Mouse (Mus musculus): Measurements from ENCODE around the gene Fga. TPM values are rescaled to one million over a fixed set of nuclear protein-coding genes. Genes with fewer than 3 reads are reported as not detected.

Gene Fga
- polyA plus RNA-seq, 2 experiments: 0.38 TPM; not detected in 1

DNA sequence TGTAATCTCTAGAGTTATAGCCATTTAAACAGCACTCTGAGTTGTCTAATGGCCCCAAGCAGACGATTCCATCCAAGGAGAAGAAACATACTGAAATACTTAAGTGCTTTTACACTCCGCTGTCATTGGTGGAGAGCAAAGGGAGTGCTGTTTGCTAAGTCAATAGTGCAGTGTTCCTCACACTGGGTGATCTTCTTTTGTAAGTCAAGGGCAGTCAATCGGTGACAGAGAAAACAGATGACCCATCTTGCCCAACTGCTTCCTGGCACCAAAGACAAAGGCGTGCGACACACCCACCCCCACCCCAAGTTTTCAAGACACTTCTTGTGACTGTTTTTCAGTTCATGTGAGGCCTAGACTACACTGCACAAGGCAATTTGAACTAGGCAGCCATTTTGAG is 26.2 kb downstream of the Fga start:
- H3K9me3 ChIP-seq (ENCODE audit: control insufficient read depth, low read length): no peaks in the 10 kb centered on the region
- peaks cover 10% of the 10 kb centered on the region for H3K4me1 ChIP-seq (ENCODE audit: control insufficient read depth, insufficient read depth, low read length)
- 90% methylated on average over 5 of the region's 5 CpGs for WGBS
- no peak overlapping the region for H3K27ac ChIP-seq (replicated peaks; ENCODE audit: low read depth, low read length)
- H3K4me2 ChIP-seq (replicated peaks; ENCODE audit: low read depth, low read length, severe bottlenecking): no peak overlapping the region
- H3K9ac ChIP-seq (ENCODE audit: low read depth, low read length, severe bottlenecking): no peak overlapping the region
- ATAC-seq (ENCODE audit: low FRiP score, low read depth) (no peak), DNase-seq (ENCODE audit: low spot score) (no peak)
- H3K4me3 ChIP-seq (replicated peaks; ENCODE audit: low read length): no peak overlapping the region
- H3K27me3 ChIP-seq (ENCODE audit: control insufficient read depth, insufficient read depth, low read length): no peaks in the 10 kb centered on the region
- TF ChIP-seq POLR2A (IDR thresholded peaks at IDR 0.05; ENCODE audit: borderline replicate concordance, extremely low read depth, insufficient read depth, insufficient read length): no peak
- H3K36me3 ChIP-seq (ENCODE audit: control insufficient read depth, insufficient read depth, low read length): peaks cover 2% of the 10 kb centered on the region

DNA sequence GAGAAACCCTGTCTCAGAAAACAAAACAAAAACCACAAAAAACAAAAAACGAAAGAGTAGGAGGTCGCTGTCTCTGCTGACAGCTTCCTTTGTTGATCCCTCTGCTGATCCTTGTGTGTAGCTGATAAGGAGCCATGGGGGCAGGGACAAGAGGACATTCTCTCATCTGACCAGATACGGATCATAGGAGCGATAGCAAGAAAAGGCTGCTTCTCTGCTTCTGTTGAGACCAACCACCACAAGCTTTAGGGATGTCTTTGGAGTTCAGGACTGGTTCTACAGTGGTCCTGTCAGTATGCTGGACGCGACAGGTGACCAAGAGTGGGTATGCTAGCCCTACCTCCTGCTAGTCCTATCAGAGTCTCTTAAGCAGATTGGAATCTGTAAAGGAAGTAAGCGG is 27.2 kb downstream of the Fga start:
- Histone ChIP-seq H3K4me2 (replicated peaks; ENCODE audit: low read depth, low read length, severe bottlenecking) (no peak overlapping the region), H3K4me3 (replicated peaks; ENCODE audit: low read length) (no peak overlapping the region), H3K36me3 (ENCODE audit: control insufficient read depth, insufficient read depth, low read length) (peaks cover 10% of the 10 kb centered on the region), H3K4me1 (ENCODE audit: control insufficient read depth, insufficient read depth, low read length) (peaks cover 10% of the 10 kb centered on the region), H3K9me3 (ENCODE audit: control insufficient read depth, low read length) (no peaks in the 10 kb centered on the region), H3K9ac (ENCODE audit: low read depth, low read length, severe bottlenecking) (no peak overlapping the region), H3K27me3 (ENCODE audit: control insufficient read depth, insufficient read depth, low read length) (no peaks in the 10 kb centered on the region), H3K27ac (replicated peaks; ENCODE audit: low read depth, low read length) (no peak overlapping the region)
- ATAC-seq (ENCODE audit: low FRiP score, low read depth) (no peak), DNase-seq (ENCODE audit: low spot score) (no peak)
- TF ChIP-seq POLR2A (IDR thresholded peaks at IDR 0.05; ENCODE audit: borderline replicate concordance, extremely low read depth, insufficient read depth, insufficient read length): no peak
- WGBS: 88% methylated on average over 7 of the region's 7 CpGs

DNA sequence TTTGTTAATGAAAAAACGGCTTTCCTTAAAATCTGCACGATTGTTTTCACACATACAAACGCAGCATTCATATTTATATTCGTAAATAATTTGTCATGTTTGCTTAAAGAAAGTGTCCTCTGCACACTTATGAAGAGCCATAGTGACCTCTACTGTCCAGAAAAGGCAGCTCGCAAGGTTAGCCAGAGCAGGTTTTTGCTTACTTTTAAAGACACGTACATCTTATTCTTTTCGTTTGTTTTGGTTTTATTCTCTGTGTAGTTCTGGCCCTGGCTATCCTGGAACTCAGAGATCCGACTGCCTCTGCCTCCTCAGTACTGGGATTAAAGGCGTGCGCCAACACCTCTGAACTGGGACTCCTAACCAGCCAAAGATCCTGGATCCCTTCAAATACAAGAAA is 27.9 kb downstream of the Fga start:
- Histone ChIP-seq H3K9me3 (ENCODE audit: control insufficient read depth, low read length) (no peaks in the 10 kb centered on the region), H3K4me3 (replicated peaks; ENCODE audit: low read length) (no peak overlapping the region), H3K27ac (replicated peaks; ENCODE audit: low read depth, low read length) (no peak overlapping the region), H3K36me3 (ENCODE audit: control insufficient read depth, insufficient read depth, low read length) (peaks cover 17% of the 10 kb centered on the region), H3K4me1 (ENCODE audit: control insufficient read depth, insufficient read depth, low read length) (peaks cover 10% of the 10 kb centered on the region), H3K9ac (ENCODE audit: low read depth, low read length, severe bottlenecking) (no peak overlapping the region), H3K27me3 (ENCODE audit: control insufficient read depth, insufficient read depth, low read length) (no peaks in the 10 kb centered on the region), H3K4me2 (replicated peaks; ENCODE audit: low read depth, low read length, severe bottlenecking) (no peak overlapping the region)
- DNase-seq (ENCODE audit: low spot score) (peak; percentile 38), ATAC-seq (ENCODE audit: low FRiP score, low read depth) (no peak)
- TF ChIP-seq POLR2A (IDR thresholded peaks at IDR 0.05; ENCODE audit: borderline replicate concordance, extremely low read depth, insufficient read depth, insufficient read length): no peak
- 29% methylated on average over 10 of the region's 10 CpGs for WGBS

DNA sequence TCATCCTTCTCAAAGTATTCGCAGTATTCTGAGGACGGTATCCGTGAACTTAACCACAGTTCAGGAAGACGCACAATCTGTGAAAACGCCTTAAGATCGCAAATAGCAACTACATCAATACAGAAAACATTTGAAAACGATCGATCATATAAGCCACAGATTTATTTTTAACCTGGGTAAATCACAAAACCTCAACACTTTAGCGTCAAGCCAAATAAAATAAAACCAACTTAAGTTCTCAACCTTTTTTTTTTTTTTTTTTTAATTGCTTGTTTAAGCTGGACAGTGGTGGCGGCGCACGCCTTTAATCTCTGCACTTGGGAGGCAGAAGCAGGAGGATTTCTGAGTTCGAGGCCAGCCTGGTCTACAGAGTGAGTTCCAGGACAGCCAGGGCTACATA is 28.9 kb downstream of the Fga start:
- Histone ChIP-seq H3K4me2 (replicated peaks; ENCODE audit: low read depth, low read length, severe bottlenecking) (peak overlapping the region; percentile 41), H3K36me3 (ENCODE audit: control insufficient read depth, insufficient read depth, low read length) (peaks cover 27% of the 10 kb centered on the region), H3K9ac (ENCODE audit: low read depth, low read length, severe bottlenecking) (no peak overlapping the region), H3K27ac (replicated peaks; ENCODE audit: low read depth, low read length) (no peak overlapping the region), H3K4me1 (ENCODE audit: control insufficient read depth, insufficient read depth, low read length) (peaks cover 10% of the 10 kb centered on the region), H3K9me3 (ENCODE audit: control insufficient read depth, low read length) (no peaks in the 10 kb centered on the region), H3K27me3 (ENCODE audit: control insufficient read depth, insufficient read depth, low read length) (no peaks in the 10 kb centered on the region), H3K4me3 (replicated peaks; ENCODE audit: low read length) (peak overlapping the region; percentile 83)
- no peak for TF ChIP-seq POLR2A (IDR thresholded peaks at IDR 0.05; ENCODE audit: borderline replicate concordance, extremely low read depth, insufficient read depth, insufficient read length)
- no peak for DNase-seq (ENCODE audit: low spot score)
- WGBS: 35% methylated on average over 13 of the region's 13 CpGs
- peak; percentile 31 for ATAC-seq (ENCODE audit: low FRiP score, low read depth)

DNA sequence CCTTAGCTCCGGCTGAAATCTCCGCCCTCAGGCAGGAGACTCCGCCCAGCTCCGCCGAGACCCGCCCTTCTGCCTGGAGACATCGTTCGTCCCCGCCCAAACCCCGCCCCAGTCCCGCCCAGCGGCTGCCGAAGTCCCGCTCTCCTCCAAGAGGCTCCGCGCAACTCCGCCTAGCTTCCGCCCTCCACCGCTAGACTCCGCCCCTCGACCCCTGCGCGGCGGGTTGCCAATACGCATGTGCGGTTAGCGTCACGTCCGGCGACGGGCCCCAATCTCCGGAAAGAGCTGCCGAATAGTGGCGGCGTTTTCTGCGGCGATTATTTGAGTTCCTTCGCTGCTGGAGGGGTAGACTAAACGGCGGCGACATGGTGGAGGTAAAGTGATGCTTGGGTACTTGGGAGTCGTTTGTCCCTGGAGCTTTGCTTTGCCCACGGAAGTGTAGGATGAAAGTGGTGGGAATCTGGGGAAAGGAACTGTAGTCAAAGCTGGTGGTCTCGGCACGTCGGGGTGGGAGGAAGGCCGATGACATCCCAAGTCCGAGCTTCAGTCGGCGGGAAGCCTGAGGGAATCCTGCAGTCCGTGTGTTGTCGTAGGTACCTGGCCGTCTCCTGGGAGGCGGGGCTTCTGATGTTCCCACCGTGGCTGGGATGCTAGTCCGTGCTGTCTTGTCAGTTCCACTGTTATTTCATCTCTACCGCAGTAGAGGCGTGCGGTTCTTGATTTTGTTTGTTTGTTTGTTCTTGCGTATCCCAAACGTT is 29.6 kb downstream of the Fga start, which contains the start of gene Plrg1:
Gene Plrg1, plus strand, starts transcription at position 242 of the 758 bp plus-strand sequence.
- H3K36me3 ChIP-seq (ENCODE audit: control insufficient read depth, insufficient read depth, low read length): peaks cover 34% of the 10 kb centered on the region
- ATAC-seq (ENCODE audit: low FRiP score, low read depth) (peak; percentile 99), DNase-seq (ENCODE audit: low spot score) (peak; percentile 95)
- peak within 1 kb of the TSS; percentile 84 for H3K9ac ChIP-seq (ENCODE audit: low read depth, low read length, severe bottlenecking)
- H3K27me3 ChIP-seq (ENCODE audit: control insufficient read depth, insufficient read depth, low read length): no peaks in the 10 kb centered on the region
- under 1% methylated on average over 61 of the region's 61 CpGs for WGBS
- peak within 1 kb of the TSS; percentile 85 for H3K4me2 ChIP-seq (replicated peaks; ENCODE audit: low read depth, low read length, severe bottlenecking)
- no peaks in the 10 kb centered on the region for H3K9me3 ChIP-seq (ENCODE audit: control insufficient read depth, low read length)
- H3K4me1 ChIP-seq (ENCODE audit: control insufficient read depth, insufficient read depth, low read length): peaks cover 10% of the 10 kb centered on the region
- TF ChIP-seq POLR2A (IDR thresholded peaks at IDR 0.05; ENCODE audit: borderline replicate concordance, extremely low read depth, insufficient read depth, insufficient read length): peak; percentile 86; the same call in 1 of the 2 replicates
- peak within 1 kb of the TSS; percentile 83 for H3K4me3 ChIP-seq (replicated peaks; ENCODE audit: low read length)
- H3K27ac ChIP-seq (replicated peaks; ENCODE audit: low read depth, low read length): peak within 1 kb of the TSS; percentile 65
